Mouse (Mus musculus) lung, postnatal 0 days (tissue): Measurements from ENCODE around the gene Gm33543.

ENCODE experiments used
- CTCF ChIP-seq: IDR thresholded peaks from 2 replicates; pipeline ENCODE4 v1.5.1; 2016; ENCODE audit warnings: antibody characterized with exemption, mild to moderate bottlenecking
- EP300 ChIP-seq: IDR thresholded peaks from 2 replicates; pipeline ENCODE4 v1.6.1; 2016; ENCODE audit warnings: antibody characterized with exemption, mild to moderate bottlenecking, control low read depth

DNA sequence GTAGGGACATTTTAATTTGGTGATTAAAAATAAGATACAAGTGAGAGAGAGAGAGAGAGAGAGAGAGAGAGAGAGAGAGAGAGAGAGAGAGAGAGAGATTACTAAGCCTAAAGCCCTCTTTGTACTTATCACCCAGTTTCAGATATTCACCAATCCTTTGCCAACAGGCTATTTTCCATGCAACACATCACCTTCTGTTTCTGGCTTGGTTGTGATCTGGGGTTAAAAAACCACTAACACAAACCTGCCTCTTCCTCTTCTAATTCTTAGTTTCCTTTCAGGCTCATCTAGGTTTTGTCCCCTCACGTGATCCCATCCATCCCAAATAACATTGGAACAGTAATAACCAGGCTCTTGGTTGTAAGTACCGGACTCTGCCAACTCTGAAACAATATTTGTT is 24.2 kb downstream of the Gm33543 start:
- no peak for TF ChIP-seq CTCF
- TF ChIP-seq EP300: no peak
